Mouse (Mus musculus) stomach, embryonic 14.5 days (tissue): ENCODE results near the gene Zbtb48. TPM values are rescaled to one million over a fixed set of nuclear protein-coding genes. Genes with fewer than 3 reads are reported as not detected.

ENCODE experiments used
- ATAC-seq: fragments of 200-750 bp; cut with Nextera tagmentation; 2 replicates; pipeline ENCODE4 v1.8.0; 2017; ENCODE audit warnings: low read depth, moderate TSS enrichment; ENCODE audit not compliant: insufficient number of reproducible peaks, insufficient read depth, low FRiP score
- H3K27ac ChIP-seq: fragments of 300-500 bp; sonication (generic); 2 replicates; pipeline ENCODE4 v1.5.1; 2014; ENCODE audit warnings: mild to moderate bottlenecking, low read length, moderate library complexity, mixed read lengths
- H3K27me3 ChIP-seq: fragments of 300-500 bp; sonication (generic); 2 replicates; pipeline ENCODE4 v1.6.1; 2014; ENCODE audit warnings: low read length, control low read depth, mixed read lengths; ENCODE audit not compliant: control insufficient read depth, insufficient read depth
- H3K36me3 ChIP-seq: fragments of 300-500 bp; sonication (generic); 2 replicates; pipeline ENCODE4 v1.6.1; 2014; ENCODE audit warnings: mild to moderate bottlenecking, control low read depth, low read length, moderate library complexity, mixed read lengths; ENCODE audit not compliant: control insufficient read depth, insufficient read depth
- H3K4me1 ChIP-seq: fragments of 300-500 bp; sonication (generic); 2 replicates; pipeline ENCODE4 v1.6.1; 2014; ENCODE audit warnings: low read length, control low read depth, mixed read lengths; ENCODE audit not compliant: control insufficient read depth, insufficient read depth
- H3K4me2 ChIP-seq: fragments of 300-500 bp; sonication (generic); replicated peaks from 2 replicates; pipeline ENCODE4 v1.6.1; 2014; ENCODE audit warnings: low read depth, low read length, control low read depth
- H3K4me3 ChIP-seq: fragments of 300-500 bp; sonication (generic); 2 replicates; pipeline ENCODE4 v1.5.1; 2014; ENCODE audit warnings: low read depth, low read length, control low read depth
- H3K9ac ChIP-seq: fragments of 300-500 bp; sonication (generic); replicated peaks from 2 replicates; pipeline ENCODE4 v1.6.1; 2014; ENCODE audit warnings: low read depth, mild to moderate bottlenecking, control low read depth, low read length, moderate library complexity, mixed read lengths
- H3K9me3 ChIP-seq: fragments of 300-500 bp; sonication (generic); 2 replicates; pipeline ENCODE4 v1.6.1; 2016; ENCODE audit warnings: low read depth, low read length, control low read depth; ENCODE audit not compliant: control insufficient read depth
- whole genome bisulfite sequencing: fragments of 180-500 bp; shearing (Covaris S2); extraction: QIAGEN DNeasy Blood & Tissue Kit; methylation state at CpG from one replicate; pipeline ENCODE4 v1.1.7; 2014; 5-methylcytosine and 5-hydroxymethylcytosine counted together
- polyA plus RNA-seq: library from polyadenylated mRNA; unstranded; fragments of >200 nt; fragmentation: Nextera tagmentation; extraction: Ambion mirVana; gene quantifications from 2 replicates; pipeline ENCODE4 v1.2.1, GENCODE M21; 2014

The Zbtb48 gene
- polyA plus RNA-seq, 1 experiment from 2014 or later, result 21.8 TPM

DNA sequence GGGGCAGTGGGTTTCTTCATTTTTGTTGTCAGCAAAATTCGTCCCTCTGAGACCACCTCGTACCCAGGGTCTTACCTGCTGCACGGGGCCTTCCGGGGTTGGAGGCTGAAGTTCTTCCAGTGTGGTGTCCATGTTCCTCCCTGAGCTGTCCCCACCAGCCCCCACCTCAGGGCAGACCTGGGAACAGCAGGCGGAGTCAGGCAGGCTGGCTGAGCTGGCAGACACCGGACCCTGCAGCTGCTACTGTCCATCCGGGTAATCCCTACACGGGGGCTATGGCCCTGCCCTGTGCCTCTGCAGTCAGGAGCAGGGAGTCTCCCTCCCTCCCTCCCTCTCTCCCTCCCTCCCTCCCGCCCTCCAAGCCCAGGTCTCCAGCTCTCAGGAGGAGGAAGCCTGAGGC, 43.9 kb downstream of the Zbtb48 start:
- ATAC-seq, result no peak
- Histone ChIP-seq H3K27me3 (no peaks in the 10 kb centered on the region), H3K9ac (no peak overlapping the region), H3K4me3 (no peak overlapping the region), H3K4me2 (no peak overlapping the region), H3K9me3 (no peaks in the 10 kb centered on the region), H3K27ac (no peak overlapping the region), H3K36me3 (peaks cover 16% of the 10 kb centered on the region), H3K4me1 (peaks cover 16% of the 10 kb centered on the region; the same call in 1 of the 2 replicates)
- WGBS, result 35% methylated on average over 8 of the region's 9 CpGs

DNA sequence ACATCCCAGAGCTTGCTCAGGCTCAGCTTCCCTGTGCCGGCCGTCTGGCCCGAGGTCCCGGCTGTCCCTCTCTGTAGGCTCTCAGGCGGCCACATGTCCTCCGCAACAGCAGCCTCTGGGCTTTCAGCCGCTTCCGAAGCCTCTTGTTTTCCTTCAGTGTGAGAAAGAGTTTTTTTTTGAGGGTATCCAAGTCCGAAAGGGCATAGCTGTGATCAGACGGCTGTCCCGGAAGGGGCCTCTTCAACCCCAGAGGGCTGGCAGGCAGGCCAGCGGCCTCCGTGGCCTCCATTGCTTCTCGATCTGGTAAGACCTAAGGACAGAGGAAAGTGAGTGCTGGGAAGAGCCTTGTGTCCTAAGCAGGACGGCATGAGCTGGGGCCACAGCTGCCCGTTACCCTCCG, 44.4 kb downstream of the Zbtb48 start:
- H3K36me3 ChIP-seq, result peaks cover 16% of the 10 kb centered on the region
- H3K4me2 ChIP-seq, result no peak overlapping the region
- H3K27ac ChIP-seq, result no peak overlapping the region
- H3K9ac ChIP-seq, result no peak overlapping the region
- no peak for ATAC-seq
- H3K9me3 ChIP-seq, result no peaks in the 10 kb centered on the region
- H3K4me1 ChIP-seq, result peaks cover 15% of the 10 kb centered on the region; the same call in 1 of the 2 replicates
- H3K4me3 ChIP-seq, result no peak overlapping the region
- WGBS, result 58% methylated on average over 17 of the region's 17 CpGs
- no peaks in the 10 kb centered on the region for H3K27me3 ChIP-seq

DNA sequence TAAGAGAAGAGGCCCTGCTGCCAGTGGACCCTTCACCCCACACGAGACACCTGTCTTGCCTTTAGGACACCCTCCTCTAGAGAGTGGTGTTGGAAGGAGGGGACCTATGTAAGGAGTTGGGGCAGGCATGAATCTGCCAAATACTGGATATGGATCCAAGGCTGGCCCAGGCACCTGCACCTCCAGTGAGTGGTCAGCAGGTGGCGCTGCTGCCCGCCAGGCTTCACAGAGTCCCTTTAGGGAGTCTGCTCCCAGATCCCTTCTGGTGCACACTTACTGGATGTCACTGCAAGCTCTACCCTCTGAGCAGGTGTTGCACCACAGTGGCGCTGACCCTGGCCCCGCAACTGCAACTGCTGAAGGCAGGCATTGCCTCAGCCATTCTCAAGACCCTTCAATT, 46.1 kb downstream of the Zbtb48 start:
- Histone ChIP-seq H3K4me1 (0 out of 2 replicates have a peak, but pooled peaks cover 4% of the 10 kb centered on the region), H3K9me3 (no peaks in the 10 kb centered on the region), H3K4me2 (no peak overlapping the region), H3K9ac (no peak overlapping the region), H3K27me3 (no peaks in the 10 kb centered on the region), H3K4me3 (no peak overlapping the region), H3K36me3 (peaks cover 22% of the 10 kb centered on the region), H3K27ac (no peak overlapping the region)
- ATAC-seq, result peak; percentile 72
- WGBS, result 8% methylated on average over 5 of the region's 5 CpGs

DNA sequence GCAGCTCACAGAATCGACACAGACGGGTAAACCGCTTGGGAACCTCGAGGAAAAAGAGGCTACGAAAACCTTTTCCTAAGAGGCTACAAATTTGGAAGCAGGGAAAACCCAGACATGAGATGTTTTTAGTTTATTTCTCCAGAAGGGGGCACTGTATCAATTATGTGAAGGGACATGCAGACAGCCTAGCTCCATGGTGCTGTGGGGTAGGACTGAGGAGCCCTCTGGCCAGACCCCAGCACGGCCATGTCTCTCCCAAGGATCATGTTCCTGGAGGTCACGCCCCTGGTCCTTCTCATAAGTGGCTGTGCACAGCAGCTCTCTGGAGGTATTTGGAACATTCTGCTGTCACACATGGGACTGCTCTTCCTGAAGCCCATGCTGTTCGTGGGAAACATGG, 46.8 kb downstream of the Zbtb48 start:
- Histone ChIP-seq H3K27me3 (no peaks in the 10 kb centered on the region), H3K4me1 (no peaks in the 10 kb centered on the region), H3K27ac (no peak overlapping the region), H3K9me3 (no peaks in the 10 kb centered on the region), H3K4me3 (no peak overlapping the region), H3K9ac (no peak overlapping the region), H3K4me2 (no peak overlapping the region), H3K36me3 (peaks cover 26% of the 10 kb centered on the region)
- WGBS, result 78% methylated on average over 8 of the region's 8 CpGs
- no peak for ATAC-seq

DNA sequence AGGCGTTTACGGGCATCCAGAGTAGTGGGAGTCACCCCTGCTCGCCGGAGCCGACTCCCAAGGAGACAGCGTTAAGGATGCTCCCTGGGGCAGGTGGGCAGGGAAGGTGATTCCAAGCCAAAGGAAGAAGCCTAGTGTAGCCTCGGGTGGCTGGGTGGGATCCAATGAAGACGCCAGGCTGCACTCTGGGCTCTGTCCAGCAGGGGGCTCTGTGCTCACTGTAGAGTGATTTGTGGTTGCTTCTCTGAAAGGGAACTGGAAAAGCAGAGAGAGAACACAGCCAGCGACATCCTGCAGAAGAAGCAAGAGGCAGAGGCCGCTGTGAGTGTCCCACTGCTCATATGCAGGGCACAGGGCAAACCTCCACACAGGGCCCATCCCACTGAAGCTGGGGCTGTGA, 49.7 kb downstream of the Zbtb48 start:
- H3K4me2 ChIP-seq, result no peak overlapping the region
- 0 out of 2 replicates have a peak, but pooled peaks cover 4% of the 10 kb centered on the region for H3K9me3 ChIP-seq
- H3K27ac ChIP-seq, result no peak overlapping the region
- WGBS, result 33% methylated on average over 10 of the region's 10 CpGs
- peaks cover 37% of the 10 kb centered on the region for H3K36me3 ChIP-seq
- H3K4me1 ChIP-seq, result no peaks in the 10 kb centered on the region
- no peak overlapping the region for H3K9ac ChIP-seq
- ATAC-seq, result no peak
- H3K27me3 ChIP-seq, result no peaks in the 10 kb centered on the region
- no peak overlapping the region for H3K4me3 ChIP-seq

DNA sequence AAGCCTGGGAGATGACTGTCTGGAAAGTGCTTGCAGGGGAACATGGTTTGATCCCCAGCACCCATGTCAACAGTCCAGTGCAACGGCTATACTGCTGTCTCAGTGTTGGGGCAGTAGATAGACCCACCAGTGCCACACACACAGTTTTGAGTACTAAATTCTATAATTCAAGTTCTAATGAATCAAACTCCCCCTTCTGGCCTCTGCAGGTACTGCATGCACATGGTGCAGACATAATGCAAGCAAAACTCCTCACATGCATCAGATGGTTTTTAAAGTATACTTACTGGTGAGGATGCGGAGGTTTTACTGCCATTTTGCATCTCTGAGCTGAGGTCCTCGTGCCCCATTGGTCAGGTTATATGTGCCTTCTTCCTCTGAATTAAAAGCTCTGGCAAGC, 52.0 kb downstream of the Zbtb48 start:
- ATAC-seq, result no peak
- Histone ChIP-seq H3K27me3 (no peaks in the 10 kb centered on the region), H3K27ac (no peak overlapping the region), H3K9ac (no peak overlapping the region), H3K4me2 (no peak overlapping the region), H3K36me3 (peaks cover 28% of the 10 kb centered on the region), H3K4me3 (no peak overlapping the region), H3K9me3 (0 out of 2 replicates have a peak, but pooled peaks cover 4% of the 10 kb centered on the region), H3K4me1 (no peaks in the 10 kb centered on the region)
- 96% methylated on average over 3 of the region's 3 CpGs for WGBS

DNA sequence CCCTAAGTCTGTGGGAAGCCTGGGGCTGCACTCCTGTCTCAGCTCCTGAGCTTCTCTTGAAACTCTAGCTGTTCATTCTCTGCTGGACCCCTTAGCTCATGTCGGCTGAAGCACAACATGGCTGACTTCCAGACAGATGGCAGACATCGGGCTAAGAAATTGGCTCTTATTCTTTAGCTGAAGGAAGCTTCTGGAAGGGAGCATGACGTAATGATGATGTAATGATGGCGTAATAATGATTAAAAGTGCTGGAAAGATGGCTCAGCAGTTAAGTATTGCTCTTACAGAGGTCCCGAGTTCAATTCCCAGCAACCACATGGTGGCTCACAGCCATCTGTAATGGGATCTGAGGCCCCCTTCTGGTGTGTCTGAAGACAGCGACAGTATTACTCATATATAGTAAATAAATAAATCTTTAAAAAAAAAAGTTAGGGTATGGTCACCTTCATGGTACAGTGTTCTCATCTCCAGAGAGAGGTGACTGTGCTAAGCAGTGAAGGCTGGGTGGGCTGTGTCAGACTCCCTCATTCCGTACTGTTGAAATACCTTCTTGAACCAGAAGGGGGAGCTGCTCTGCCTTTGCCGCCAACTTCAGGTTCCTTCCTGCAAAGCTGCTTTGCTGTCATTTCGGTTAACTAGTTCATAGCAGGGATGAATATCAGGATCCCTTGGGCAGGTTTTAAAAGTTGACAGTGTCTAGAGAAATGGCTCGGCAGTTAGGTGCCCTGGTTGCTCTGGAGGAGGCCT, 55.1 kb downstream of the Zbtb48 start:
- H3K36me3 ChIP-seq, result peaks cover 43% of the 10 kb centered on the region
- H3K27me3 ChIP-seq, result no peaks in the 10 kb centered on the region
- no peak overlapping the region for H3K27ac ChIP-seq
- H3K9me3 ChIP-seq, result 0 out of 2 replicates have a peak, but pooled peaks cover 4% of the 10 kb centered on the region
- WGBS, result 66% methylated on average over 10 of the region's 10 CpGs
- no peak for ATAC-seq
- H3K4me1 ChIP-seq, result no peaks in the 10 kb centered on the region
- no peak overlapping the region for H3K4me2 ChIP-seq
- H3K9ac ChIP-seq, result no peak overlapping the region
- no peak overlapping the region for H3K4me3 ChIP-seq
